Mouse (Mus musculus): ENCODE measurements around the gene Ttc28. TPM values are rescaled to one million over a fixed set of nuclear protein-coding genes. Genes with fewer than 3 reads are reported as not detected.

The Ttc28 gene
- total RNA-seq, 2 experiments from 2014 or later = 20.5 to 21.6 TPM

Small RNA genes lying within 50 kb of the gene (microRNA-seq; reads per million reads assigned to microRNA genes)
- 12.6 to 15.1 reads per million in 2 experiments for gene Mir701

Other genes starting within 250 kb of the Ttc28 start
- gene Noc4l, start 226.4 kb upstream of the Ttc28 start, total RNA-seq (2021) = 10 to 100 TPM; 12.6 to 13.3 TPM
- gene Ddx51, start 226.4 kb upstream of the Ttc28 start, total RNA-seq (2021) = 1 to 10 TPM; 7.7 to 8.3 TPM
- 10 to 100 TPM; 46.6 TPM for gene Ep400, start 109.1 kb upstream of the Ttc28 start, total RNA-seq (2021)
- 10 to 100 TPM; 15.3 to 15.4 TPM for gene Pus1, start 99.1 kb upstream of the Ttc28 start, total RNA-seq (2021)
- gene Ulk1, start 69.7 kb upstream of the Ttc28 start, total RNA-seq (2021) = 10 to 100 TPM; 76.1 to 76.9 TPM
- gene Hscb, start 40.0 kb upstream of the Ttc28 start, total RNA-seq (2021) = 10 to 100 TPM; 16.4 to 20.7 TPM
- gene Chek2, start 39.8 kb upstream of the Ttc28 start, total RNA-seq (2021) = 1 to 10 TPM; 4.0 to 5.2 TPM

All from heart, postnatal 14 days (tissue).